Mouse (Mus musculus) MEL (cell line): ENCODE data around the gene Tmem236.

Source experiments
- CHD2 ChIP-seq: IDR thresholded peaks from 2 replicates; pipeline ENCODE4 v1.6.1; 2011; ENCODE audit warnings: low read length, improper control_type of control experiment
- CTCF ChIP-seq, 3 experiments: IDR thresholded peaks in 2 of 3; conservative IDR thresholded peaks in 1 of 3; 2 replicates each; pipeline ENCODE4 v1.5.1; 2011 to 2012; ENCODE audit warnings: low read length in 3 of 3, low read depth in 2 of 3, mild to moderate bottlenecking in 2 of 3, improper control_type of control experiment in 1 of 3, inconsistent platforms in 1 of 3, mixed read lengths in 1 of 3, moderate library complexity in 1 of 3; ENCODE audit not compliant: control insufficient read depth in 1 of 3, insufficient read depth in 1 of 3, poor library complexity in 1 of 3, severe bottlenecking in 1 of 3
- ELF1 ChIP-seq: IDR thresholded peaks from 2 replicates; pipeline ENCODE4 v1.6.1; 2014; ENCODE audit warnings: low read depth, mild to moderate bottlenecking, inconsistent platforms, low read length, improper control_type of control experiment, moderate library complexity
- EP300 ChIP-seq, 2 experiments: IDR thresholded peaks; 2 replicates each; pipeline ENCODE4 v1.6.1; 2011; ENCODE audit warnings: improper control_type of control experiment in 2 of 2, low read length in 2 of 2, low read depth in 1 of 2, mild to moderate bottlenecking in 1 of 2
- MAX ChIP-seq: IDR thresholded peaks from 2 replicates; pipeline ENCODE4 v1.6.1; 2011; ENCODE audit warnings: low read length, improper control_type of control experiment
- MEF2A ChIP-seq: IDR thresholded peaks from 2 replicates; pipeline ENCODE4 v1.6.1; 2014; ENCODE audit warnings: low read depth, mild to moderate bottlenecking, inconsistent platforms, low read length, improper control_type of control experiment; ENCODE audit not compliant: poor library complexity, insufficient replicate concordance, severe bottlenecking; ENCODE audit errors: extremely low read depth
- NRF1 ChIP-seq: IDR thresholded peaks from 2 replicates; pipeline ENCODE4 v1.6.1; 2014; ENCODE audit warnings: low read depth, mild to moderate bottlenecking, inconsistent platforms, low read length, improper control_type of control experiment, moderate library complexity; ENCODE audit not compliant: poor library complexity, insufficient read depth, severe bottlenecking
- POLR2AphosphoS2 ChIP-seq: IDR thresholded peaks from 2 replicates; pipeline ENCODE4 v1.6.1; 2011; ENCODE audit warnings: low read length, improper control_type of control experiment
- TBP ChIP-seq: IDR thresholded peaks from 2 replicates; pipeline ENCODE4 v1.8.0; 2011; ENCODE audit warnings: low read depth, low read length, improper control_type of control experiment
- TCF12 ChIP-seq: IDR thresholded peaks from 2 replicates; pipeline ENCODE4 v1.6.1; 2014; ENCODE audit warnings: low read depth, mild to moderate bottlenecking, inconsistent platforms, low read length, improper control_type of control experiment, moderate library complexity
- USF1 ChIP-seq: IDR thresholded peaks from 2 replicates; pipeline ENCODE4 v1.6.1; 2014; ENCODE audit warnings: low read depth, mild to moderate bottlenecking, inconsistent platforms, low read length, improper control_type of control experiment, moderate library complexity

DNA sequence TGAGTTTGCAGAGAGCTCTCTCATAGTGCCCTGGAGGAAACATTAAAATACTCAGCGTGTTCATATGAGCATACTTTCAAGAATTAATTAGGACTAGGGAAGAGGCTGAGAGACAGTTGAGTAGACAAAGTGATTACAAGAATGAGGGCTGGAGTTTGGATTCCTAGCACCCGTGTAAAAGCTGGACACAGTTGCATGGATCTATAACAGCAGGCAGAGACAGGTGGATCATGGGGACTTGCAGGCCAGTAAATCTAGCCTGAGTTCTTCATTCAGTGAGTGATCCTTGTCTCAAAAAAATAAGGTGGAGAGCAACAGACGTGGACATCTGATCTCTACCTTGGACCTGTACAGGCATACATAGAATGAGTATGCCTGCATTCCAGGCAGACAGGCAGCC lies 15.3 kb upstream of the Tmem236 start:
- no peak for TF ChIP-seq ELF1
- no peak for TF ChIP-seq USF1
- TF ChIP-seq CTCF (IDR thresholded peaks at IDR 0.05 in 2 of 3, conservative IDR thresholded peaks at IDR 0.05 in 1 of 3; ENCODE audit: control insufficient read depth in 1 of 3, insufficient read depth in 1 of 3, low read depth in 2 of 3, low read length in 3 of 3, poor library complexity in 1 of 3, severe bottlenecking in 1 of 3), result no peak
- no peak for TF ChIP-seq TCF12
- TF ChIP-seq EP300 (IDR thresholded peaks at IDR 0.05; ENCODE audit: low read depth in 1 of 2, low read length in 2 of 2), result no peak
- no peak for TF ChIP-seq MEF2A
- no peak for TF ChIP-seq NRF1
- TF ChIP-seq TBP, result no peak
- TF ChIP-seq POLR2AphosphoS2, result no peak
- TF ChIP-seq CHD2, result no peak
- no peak for TF ChIP-seq MAX
